Comparison of ENCODE assay signal across 22 mouse cellular contexts in genomic region chr14:103376765-103377164, GRCm38 (mm10). TPM values are rescaled to one million over a fixed set of nuclear protein-coding genes. Genes with fewer than 3 reads are reported as not detected.
DNase-seq lines count a peak whose midpoint lies in the region; ATAC-seq and TF ChIP-seq lines count a peak whose summit lies in the region.
"Had no signal": no experiment of that assay in that cellular context is flagged by ENCODE, and none has a peak within 500 bp of the region (broad histone marks: within the 10 kb centered on the region; RNA-seq: fewer than 3 reads in every experiment).

No protein-coding gene starts in this region.

- DNase-seq in lung, postnatal 36 days: peak; percentile 6
- DNase-seq in lung, postnatal 4 days: no peak
- no peak for DNase-seq in gastrocnemius, adult 2 months
- no peak for DNase-seq in frontal cortex, postnatal 25 days (ENCODE audit: low spot score in 2 of 2)
- no peak for DNase-seq in right cerebral cortex, adult 18-20 months
- DNase-seq: adrenal gland, adult 8-10 months; adrenal gland, postnatal 14 days; adrenal gland, postnatal 36 days; B cell, adult 2 months; cerebellum, adult 11-12 months; cerebellum, adult 2 months; cerebellum, adult 9-10 months; cerebellum, postnatal 10 days; cerebellum, postnatal 25 days had no signal

- intact Hi-C loops in gastrocnemius, adult 2 months (cut with DNase I): no loop called here

- H3K4me3 ChIP-seq in gastrocnemius, adult 2 months: no peak overlapping the region
- H3K4me3 ChIP-seq: embryonic facial prominence, embryonic 10.5 days; embryonic facial prominence, embryonic 12.5 days; forebrain, embryonic 13.5 days had no signal

- ATAC-seq in megakaryocyte progenitor cell, adult 5-6 weeks (replicated peaks; ENCODE audit: poor library complexity): peak; percentile 78
- peak; percentile 23; the same call in 1 of the 2 replicates for ATAC-seq in neutrophil, adult 5-6 weeks (ENCODE audit: extremely low read depth, insufficient number of reproducible peaks, low FRiP score, poor library complexity, severe bottlenecking)
- ATAC-seq: activated CD4-positive, CD25-positive, alpha-beta regulatory T cell, adult 4 months; CD4-positive, CD25-positive, alpha-beta regulatory T cell, adult 4 months; forebrain, embryonic 13.5 days; Patski had no signal

- no peak for TF ChIP-seq CTCF in gastrocnemius, adult 2 months (IDR thresholded peaks at IDR 0.05)

- no peak overlapping the region for H3K27ac ChIP-seq in gastrocnemius, adult 2 months
- H3K27ac ChIP-seq: embryonic facial prominence, embryonic 10.5 days; embryonic facial prominence, embryonic 12.5 days; forebrain, embryonic 13.5 days had no signal

RNA-seq across cellular contexts. Expression of gene Mycbp2, which starts 30.2 kb away (rescaled TPM):
- total RNA-seq in megakaryocyte progenitor cell, adult 5-6 weeks (2015): 55.8 and 66.9 TPM in 2 replicates
- 43.9 and 51.3 TPM in 2 replicates for total RNA-seq in megakaryocyte progenitor cell, adult 5-6 weeks (2017)
- 161 and 166 TPM in 2 replicates for total RNA-seq in neutrophil, adult 5-6 weeks (2017)
- 10 to 100 TPM; 24.4 to 25.6 TPM for total RNA-seq in gastrocnemius, adult 2 months (2021)
